Mouse (Mus musculus): Measurements from ENCODE around the gene Fancc. TPM values are rescaled to one million over a fixed set of nuclear protein-coding genes. Genes with fewer than 3 reads are reported as not detected.

Gene Fancc
- total and polyA plus RNA-seq, 2 experiments from 2014 or later, result 9.2 to 12.1 TPM

- 88% methylated on average over 4 of the region's 4 CpGs for WGBS
- TF ChIP-seq CTCF (IDR thresholded peaks at IDR 0.05), result no peak
- Histone ChIP-seq H3K9ac (replicated peaks; ENCODE audit: low read length, poor library complexity, severe bottlenecking) (no peak overlapping the region), H3K4me3 (ENCODE audit: low read depth, low read length) (no peak overlapping the region), H3K9me3 (ENCODE audit: low read length) (no peaks in the 10 kb centered on the region), H3K4me1 (ENCODE audit: insufficient read depth, low read length) (no peaks in the 10 kb centered on the region), H3K27me3 (ENCODE audit: insufficient read depth, low read length) (no peaks in the 10 kb centered on the region), H3K36me3 (ENCODE audit: insufficient read depth, low read length) (no peaks in the 10 kb centered on the region), H3K27ac (ENCODE audit: low read depth, low read length) (no peak overlapping the region), H3K4me2 (ENCODE audit: low read depth, low read length, poor library complexity, severe bottlenecking) (no peak overlapping the region)
- DNase-seq (ENCODE audit: low spot score), result no peak
- ATAC-seq (ENCODE audit: low FRiP score), result no peak
Measured at GRCm38 (mm10) chr13:63350076-63350475, 147.0 kb downstream of the Fancc start.

- H3K27me3 ChIP-seq (ENCODE audit: insufficient read depth, low read length), result no peaks in the 10 kb centered on the region
- no peaks in the 10 kb centered on the region for H3K9me3 ChIP-seq (ENCODE audit: low read length)
- no peak for ATAC-seq (ENCODE audit: low FRiP score)
- no peaks in the 10 kb centered on the region for H3K36me3 ChIP-seq (ENCODE audit: insufficient read depth, low read length)
- DNase-seq (ENCODE audit: low spot score), result no peak
- 86% methylated on average over 2 of the region's 2 CpGs for WGBS
- H3K4me3 ChIP-seq (ENCODE audit: low read depth, low read length), result no peak overlapping the region
- H3K4me2 ChIP-seq (ENCODE audit: low read depth, low read length, poor library complexity, severe bottlenecking), result no peak overlapping the region
- H3K27ac ChIP-seq (ENCODE audit: low read depth, low read length), result no peak overlapping the region
- no peak for TF ChIP-seq CTCF (IDR thresholded peaks at IDR 0.05)
- H3K9ac ChIP-seq (replicated peaks; ENCODE audit: low read length, poor library complexity, severe bottlenecking), result no peak overlapping the region
- no peaks in the 10 kb centered on the region for H3K4me1 ChIP-seq (ENCODE audit: insufficient read depth, low read length)
Measured at GRCm38 (mm10) chr13:63347639-63348038, 149.4 kb downstream of the Fancc start.

- no peaks in the 10 kb centered on the region for H3K9me3 ChIP-seq (ENCODE audit: low read length)
- 80% methylated on average over 5 of the region's 5 CpGs for WGBS
- no peaks in the 10 kb centered on the region for H3K36me3 ChIP-seq (ENCODE audit: insufficient read depth, low read length)
- no peak overlapping the region for H3K4me3 ChIP-seq (ENCODE audit: low read depth, low read length)
- H3K27ac ChIP-seq (ENCODE audit: low read depth, low read length), result no peak overlapping the region
- DNase-seq (ENCODE audit: low spot score) (no peak), ATAC-seq (ENCODE audit: low FRiP score) (no peak)
- no peaks in the 10 kb centered on the region for H3K4me1 ChIP-seq (ENCODE audit: insufficient read depth, low read length)
- no peaks in the 10 kb centered on the region for H3K27me3 ChIP-seq (ENCODE audit: insufficient read depth, low read length)
- no peak overlapping the region for H3K4me2 ChIP-seq (ENCODE audit: low read depth, low read length, poor library complexity, severe bottlenecking)
- TF ChIP-seq CTCF (IDR thresholded peaks at IDR 0.05), result no peak
- H3K9ac ChIP-seq (replicated peaks; ENCODE audit: low read length, poor library complexity, severe bottlenecking), result no peak overlapping the region
Measured at GRCm38 (mm10) chr13:63345476-63346225, 151.4 kb downstream of the Fancc start.

- no peak for ATAC-seq (ENCODE audit: low FRiP score)
- no peak for DNase-seq (ENCODE audit: low spot score)
- Histone ChIP-seq H3K9me3 (ENCODE audit: low read length) (no peaks in the 10 kb centered on the region), H3K36me3 (ENCODE audit: insufficient read depth, low read length) (no peaks in the 10 kb centered on the region), H3K27me3 (ENCODE audit: insufficient read depth, low read length) (no peaks in the 10 kb centered on the region), H3K4me3 (ENCODE audit: low read depth, low read length) (no peak overlapping the region), H3K27ac (ENCODE audit: low read depth, low read length) (no peak overlapping the region), H3K4me1 (ENCODE audit: insufficient read depth, low read length) (no peaks in the 10 kb centered on the region), H3K9ac (replicated peaks; ENCODE audit: low read length, poor library complexity, severe bottlenecking) (no peak overlapping the region), H3K4me2 (ENCODE audit: low read depth, low read length, poor library complexity, severe bottlenecking) (no peak overlapping the region)
- no peak for TF ChIP-seq CTCF (IDR thresholded peaks at IDR 0.05)
- WGBS, result 98% methylated on average over 3 of the region's 3 CpGs
Measured at GRCm38 (mm10) chr13:63344481-63344880, 152.6 kb downstream of the Fancc start.

GRCm38 (mm10) chr13:63342781-63343180, 154.3 kb downstream of the Fancc start:
- no peaks in the 10 kb centered on the region for H3K36me3 ChIP-seq (ENCODE audit: insufficient read depth, low read length)
- no peaks in the 10 kb centered on the region for H3K9me3 ChIP-seq (ENCODE audit: low read length)
- H3K4me2 ChIP-seq (ENCODE audit: low read depth, low read length, poor library complexity, severe bottlenecking), result no peak overlapping the region
- WGBS, result 79% methylated on average over 2 of the region's 2 CpGs
- DNase-seq (ENCODE audit: low spot score) (no peak), ATAC-seq (ENCODE audit: low FRiP score) (no peak)
- H3K4me1 ChIP-seq (ENCODE audit: insufficient read depth, low read length), result no peaks in the 10 kb centered on the region
- no peak for TF ChIP-seq CTCF (IDR thresholded peaks at IDR 0.05)
- H3K4me3 ChIP-seq (ENCODE audit: low read depth, low read length), result no peak overlapping the region
- no peak overlapping the region for H3K9ac ChIP-seq (replicated peaks; ENCODE audit: low read length, poor library complexity, severe bottlenecking)
- H3K27ac ChIP-seq (ENCODE audit: low read depth, low read length), result no peak overlapping the region
- no peaks in the 10 kb centered on the region for H3K27me3 ChIP-seq (ENCODE audit: insufficient read depth, low read length)

- no peak overlapping the region for H3K27ac ChIP-seq (ENCODE audit: low read depth, low read length)
- ATAC-seq (ENCODE audit: low FRiP score) (no peak), DNase-seq (ENCODE audit: low spot score) (no peak)
- H3K4me1 ChIP-seq (ENCODE audit: insufficient read depth, low read length), result no peaks in the 10 kb centered on the region
- WGBS, result 89% methylated on average over 4 of the region's 4 CpGs
- H3K9ac ChIP-seq (replicated peaks; ENCODE audit: low read length, poor library complexity, severe bottlenecking), result no peak overlapping the region
- H3K4me2 ChIP-seq (ENCODE audit: low read depth, low read length, poor library complexity, severe bottlenecking), result no peak overlapping the region
- H3K36me3 ChIP-seq (ENCODE audit: insufficient read depth, low read length), result no peaks in the 10 kb centered on the region
- H3K9me3 ChIP-seq (ENCODE audit: low read length), result no peaks in the 10 kb centered on the region
- no peaks in the 10 kb centered on the region for H3K27me3 ChIP-seq (ENCODE audit: insufficient read depth, low read length)
- no peak overlapping the region for H3K4me3 ChIP-seq (ENCODE audit: low read depth, low read length)
- TF ChIP-seq CTCF (IDR thresholded peaks at IDR 0.05), result no peak
Measured at GRCm38 (mm10) chr13:63339946-63340345, 157.1 kb downstream of the Fancc start.

Measured in midbrain, postnatal 0 days (tissue).